Mouse (Mus musculus) adrenal gland, postnatal 14 days (tissue): ENCODE data around the gene Wdfy3. TPM values are rescaled to one million over a fixed set of nuclear protein-coding genes. Genes with fewer than 3 reads are reported as not detected.
A peak's percentile ranks its signal among the peaks of the same experiment; 100 is the strongest.

Source experiments
- DNase-seq: peaks from one replicate; pipeline ENCODE4 v3.0.0; 2021; ENCODE audit warnings: mixed read lengths
- total RNA-seq: library from RNA; stranded (reverse); gene quantifications from 2 replicates; pipeline ENCODE4 v1.2.3, GENCODE M21; 2021

The Wdfy3 gene
- total RNA-seq, 1 experiment from 2014 or later, result 46.5 TPM

- peak; percentile 58 for DNase-seq
These were observed 15.1 kb downstream of the Wdfy3 start for GRCm38 (mm10) chr5:102054511-102055093.

GRCm38 (mm10) chr5:102052906-102053305 lies 16.8 kb downstream of the Wdfy3 start:
- DNase-seq, result no peak

- DNase-seq, result no peak
These were observed 17.3 kb downstream of the Wdfy3 start for GRCm38 (mm10) chr5:102052465-102052864.

GRCm38 (mm10) chr5:102050677-102051076 lies 19.0 kb downstream of the Wdfy3 start:
- no peak for DNase-seq

- DNase-seq, result no peak
These were observed 21.3 kb downstream of the Wdfy3 start for GRCm38 (mm10) chr5:102048416-102048815.

- no peak for DNase-seq
These were observed 23.1 kb downstream of the Wdfy3 start for GRCm38 (mm10) chr5:102046617-102047116.

GRCm38 (mm10) chr5:102045636-102046616 lies 23.8 kb downstream of the Wdfy3 start:
- no peak for DNase-seq

- DNase-seq, result no peak
These were observed 24.5 kb downstream of the Wdfy3 start for GRCm38 (mm10) chr5:102045177-102045576.

GRCm38 (mm10) chr5:102033281-102033680 lies 36.4 kb downstream of the Wdfy3 start:
- no peak for DNase-seq

- DNase-seq, result no peak
These were observed 37.0 kb downstream of the Wdfy3 start for GRCm38 (mm10) chr5:102032594-102033240.

- no peak for DNase-seq
These were observed 37.5 kb downstream of the Wdfy3 start for GRCm38 (mm10) chr5:102032191-102032590.

GRCm38 (mm10) chr5:102023376-102023775 lies 46.3 kb downstream of the Wdfy3 start:
- no peak for DNase-seq

GRCm38 (mm10) chr5:102022018-102022898 lies 47.5 kb downstream of the Wdfy3 start:
- DNase-seq, result no peak

GRCm38 (mm10) chr5:102014235-102014634 lies 55.5 kb downstream of the Wdfy3 start:
- DNase-seq, result no peak

GRCm38 (mm10) chr5:102013781-102014180 lies 55.9 kb downstream of the Wdfy3 start:
- no peak for DNase-seq

- DNase-seq, result no peak
These were observed 58.8 kb downstream of the Wdfy3 start for GRCm38 (mm10) chr5:102010961-102011360.

GRCm38 (mm10) chr5:102009606-102010005 lies 60.1 kb downstream of the Wdfy3 start:
- no peak for DNase-seq

GRCm38 (mm10) chr5:102008712-102009111 lies 61.0 kb downstream of the Wdfy3 start:
- DNase-seq, result no peak

GRCm38 (mm10) chr5:102006218-102006941 lies 63.3 kb downstream of the Wdfy3 start:
- no peak for DNase-seq

- DNase-seq, result no peak
These were observed 66.3 kb downstream of the Wdfy3 start for GRCm38 (mm10) chr5:102003371-102003770.

GRCm38 (mm10) chr5:102001026-102001425 lies 68.7 kb downstream of the Wdfy3 start:
- DNase-seq, result no peak
